Mouse (Mus musculus) ES-E14 (cell line): ENCODE data around the gene Psg19. TPM values are rescaled to one million over a fixed set of nuclear protein-coding genes. Genes with fewer than 3 reads are reported as not detected.
A peak's percentile ranks its signal among the peaks of the same experiment; 100 is the strongest.

Experiments
- DNase-seq: peaks from one replicate; pipeline ENCODE4 v3.0.0-alpha.2; 2013; ENCODE audit warnings: low read depth, low spot score
- H3K27ac ChIP-seq: 2 replicates; pipeline ENCODE4 v1.5.1; 2012; ENCODE audit warnings: low read depth, mild to moderate bottlenecking, low read length, moderate library complexity, mixed read lengths; ENCODE audit not compliant: poor library complexity, insufficient read depth, severe bottlenecking
- H3K36me3 ChIP-seq: 2 replicates; pipeline ENCODE4 v1.6.1; 2012; ENCODE audit warnings: mild to moderate bottlenecking, low read length, moderate library complexity, mixed read lengths; ENCODE audit not compliant: control insufficient read depth, poor library complexity, insufficient read depth, severe bottlenecking
- H3K4me1 ChIP-seq, 2 experiments: fragments of 150-350 bp in 1 of 2; sonication (generic) in 1 of 2; 2 replicates each; pipeline ENCODE4 v1.6.1; 2012; ENCODE audit warnings: low read length in 2 of 2, mild to moderate bottlenecking in 1 of 2, mixed read lengths in 1 of 2; ENCODE audit not compliant: control insufficient read depth in 2 of 2, insufficient read depth in 2 of 2, poor library complexity in 1 of 2
- H3K4me3 ChIP-seq, 2 experiments: fragments of 150-350 bp in 1 of 2; sonication (generic) in 1 of 2; 2 replicates each; pipeline ENCODE4 v1.5.1; 2012; ENCODE audit warnings: low read length in 2 of 2, low read depth in 1 of 2, mild to moderate bottlenecking in 1 of 2, mixed read lengths in 1 of 2; ENCODE audit not compliant: insufficient read depth in 1 of 2, poor library complexity in 1 of 2, severe bottlenecking in 1 of 2
- H3K9ac ChIP-seq: 2 replicates; pipeline ENCODE4 v1.6.1; 2012; ENCODE audit warnings: low read depth, mild to moderate bottlenecking, low read length, mixed read lengths; ENCODE audit not compliant: poor library complexity, insufficient read depth, severe bottlenecking
- H3K9me3 ChIP-seq: fragments of 150-350 bp; sonication (generic); 2 replicates; pipeline ENCODE4 v1.6.1; 2012; ENCODE audit warnings: low read depth, mild to moderate bottlenecking, low read length; ENCODE audit not compliant: control insufficient read depth, insufficient read depth
- CHD2 ChIP-seq: IDR thresholded peaks from 2 replicates; pipeline ENCODE4 v1.6.1; 2014; ENCODE audit warnings: mild to moderate bottlenecking, low read depth, low read length, inconsistent platforms
- HCFC1 ChIP-seq: IDR thresholded peaks from 2 replicates; pipeline ENCODE4 v1.6.1; 2012; ENCODE audit warnings: low read length, inconsistent platforms, borderline replicate concordance; ENCODE audit not compliant: insufficient read depth
- MAFK ChIP-seq: IDR thresholded peaks from 2 replicates; pipeline ENCODE4 v1.6.1; 2014; ENCODE audit warnings: mild to moderate bottlenecking, low read depth, low read length, inconsistent platforms; ENCODE audit not compliant: insufficient read depth
- ZC3H11A ChIP-seq: IDR thresholded peaks from 2 replicates; pipeline ENCODE4 v1.6.1; 2012; ENCODE audit warnings: low read depth, mild to moderate bottlenecking, inconsistent platforms, low read length, borderline replicate concordance
- ZNF384 ChIP-seq: IDR thresholded peaks from 2 replicates; pipeline ENCODE4 v1.6.1; 2012; ENCODE audit warnings: low read depth, low read length, inconsistent platforms
- in situ Hi-C, 2 experiments: fragments of 600-800 bp; cut with MboI; formaldehyde crosslinking; loops; one replicate each; pipeline ENCODE4 v1.15.1; 2025; ENCODE audit warnings: low sequenced_read_pairs in 2 of 2, inconsistent platforms in 1 of 2; ENCODE audit not compliant: unreplicated experiment in 2 of 2
- total RNA-seq: library from RNA; depleted of rRNA; stranded (reverse); fragments of 300-350 nt; gene quantifications from 2 replicates; pipeline ENCODE4 v1.2.3, GENCODE M21; 2012; rRNA removed

Psg19 gene
- total RNA-seq = not detected in 2 replicates

DNA sequence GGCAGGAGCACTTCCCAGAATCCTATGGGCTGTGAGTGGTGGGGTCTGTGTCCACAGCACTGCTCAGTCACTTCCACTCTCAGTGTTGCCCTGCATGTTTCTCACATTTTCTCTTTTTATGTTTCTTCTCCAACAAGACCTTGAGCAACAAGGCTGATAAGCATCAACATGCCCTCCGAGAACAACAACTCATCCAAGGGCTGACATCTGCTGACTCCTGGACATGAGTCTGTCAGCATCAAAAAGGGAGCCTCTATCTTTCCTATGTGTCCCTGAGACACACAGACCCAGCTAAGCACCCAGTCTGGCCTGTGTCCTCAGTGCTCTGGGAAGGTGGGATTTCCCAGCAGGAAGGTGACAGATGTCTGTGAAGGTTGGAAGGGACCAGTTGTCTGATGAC lies at the start of gene Psg19:
Gene Psg19 (minus strand): TSS at position 101 of the 400 bp plus-strand sequence.
- no peak for DNase-seq
- H3K9ac ChIP-seq = no peak within 1 kb of the TSS
- no peak within 1 kb of the TSS for H3K4me3 ChIP-seq
- in situ Hi-C loops = loop anchor here (5.0 to 10.0 kb wide), 2 partner anchors 71 to 74 kb away; no protein-coding TSS in a partner anchor
- no peaks in the 10 kb centered on the region for H3K36me3 ChIP-seq
- no peaks in the 10 kb centered on the region for H3K9me3 ChIP-seq
- H3K27ac ChIP-seq = no peak within 1 kb of the TSS
- no peaks in the 10 kb centered on the region for H3K4me1 ChIP-seq
- TF ChIP-seq CHD2 = no peak
- TF ChIP-seq MAFK = no peak
- no peak for TF ChIP-seq ZNF384
- TF ChIP-seq HCFC1 = no peak

DNA sequence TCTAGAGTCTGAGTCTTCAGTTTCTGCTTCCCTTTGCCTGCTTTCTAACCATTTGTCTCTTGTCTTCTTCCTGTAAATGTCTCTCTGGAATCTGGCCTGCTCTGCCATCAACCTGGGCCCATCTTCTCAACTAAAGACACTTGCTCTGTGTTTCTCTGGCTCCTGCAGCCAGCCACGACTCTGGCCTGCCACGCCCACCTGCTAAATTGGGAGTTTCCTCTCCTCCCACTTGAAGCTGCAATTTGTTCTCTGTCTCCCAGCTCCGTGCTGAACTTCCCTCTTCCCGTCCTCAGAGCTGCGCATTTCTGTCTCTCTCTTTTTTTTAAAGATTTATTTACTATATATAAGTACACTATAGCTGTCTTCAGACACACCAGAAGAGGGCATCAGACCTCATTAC lies 46.5 kb upstream of the Psg19 start:
- no peak for DNase-seq
- Histone ChIP-seq H3K9ac (no peak overlapping the region), H3K9me3 (no peaks in the 10 kb centered on the region), H3K27ac (no peak overlapping the region), H3K4me3 (no peak overlapping the region), H3K4me1 (peaks cover 1 to 9% of the 10 kb centered on the region in 2 experiments; a peak in 3 of 4 replicates), H3K36me3 (no peaks in the 10 kb centered on the region)
- TF ChIP-seq MAFK (no peak), HCFC1 (no peak), ZC3H11A (no peak), CHD2 (no peak), ZNF384 (no peak)
- in situ Hi-C loops = no loop called here

DNA sequence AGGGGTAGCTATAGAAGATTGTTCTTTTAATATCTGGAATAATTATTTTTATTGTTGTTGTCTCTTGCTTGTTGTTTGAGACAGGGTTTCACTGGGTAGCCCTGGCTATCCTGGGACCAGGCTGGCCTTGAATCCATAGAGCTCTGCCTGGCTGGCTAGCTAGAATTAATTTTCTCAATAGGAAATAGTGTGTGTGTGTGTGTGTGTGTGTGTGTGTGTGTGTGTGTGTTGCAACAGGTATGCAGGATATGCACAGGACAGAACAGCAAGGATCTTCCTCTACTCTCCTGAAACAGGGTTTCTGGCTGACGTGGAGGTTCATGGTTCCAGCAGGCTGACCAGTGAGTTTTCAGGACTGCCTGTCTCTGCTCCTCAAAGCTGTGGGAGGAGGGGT lies 42.9 kb upstream of the Psg19 start:
- in situ Hi-C loops = no loop called here
- H3K9ac ChIP-seq = peak overlapping the region; percentile 33; the same call in 1 of the 2 replicates

DNA sequence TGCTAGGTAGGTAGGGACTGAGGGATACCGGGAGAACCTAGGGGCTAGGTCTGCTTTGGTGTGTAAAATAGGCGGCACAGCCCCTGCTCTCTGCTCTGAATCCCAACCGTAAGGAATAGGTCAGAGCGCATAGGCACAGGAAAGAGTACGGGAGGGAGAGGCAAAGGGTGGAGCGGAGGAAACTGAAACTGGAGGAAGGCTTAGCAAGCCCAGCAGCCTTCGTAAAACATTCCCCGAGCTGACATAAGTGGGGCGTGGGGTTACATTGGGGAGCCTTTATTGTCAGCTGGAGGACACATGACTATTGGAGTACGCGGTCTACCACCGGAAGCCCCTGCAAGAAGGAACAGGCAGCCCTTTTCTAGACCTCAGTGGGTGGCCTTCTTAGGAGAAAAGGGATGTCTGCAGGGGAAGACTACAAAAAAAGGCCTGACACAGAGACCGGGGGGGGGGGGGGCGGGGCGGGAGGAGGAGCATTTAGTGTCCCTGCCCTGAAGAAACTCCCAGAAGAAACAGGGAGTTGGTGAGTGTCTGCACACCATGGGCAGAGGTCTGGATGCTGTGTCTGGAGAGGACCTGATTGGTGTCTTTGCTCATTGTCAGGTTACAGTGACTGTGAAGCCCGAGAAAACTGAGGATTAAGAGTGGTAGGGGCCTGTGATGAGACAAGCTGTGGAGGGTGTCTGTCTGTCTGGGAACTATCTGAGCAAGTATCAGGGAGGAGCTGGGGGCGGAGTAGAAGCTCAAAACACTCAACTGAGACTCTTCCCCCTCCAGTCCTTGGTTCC lies 42.3 kb upstream of the Psg19 start:
- Histone ChIP-seq H3K9me3 (no peaks in the 10 kb centered on the region), H3K4me3 (peak overlapping the region; percentile 5 to 53), H3K36me3 (no peaks in the 10 kb centered on the region), H3K9ac (peak overlapping the region; percentile 33; the same call in 1 of the 2 replicates), H3K27ac (peak overlapping the region; percentile 71), H3K4me1 (peaks cover 1 to 10% of the 10 kb centered on the region in 2 experiments; a peak in 3 of 4 replicates)
- in situ Hi-C loops = no loop called here
- no peak for TF ChIP-seq MAFK
- TF ChIP-seq CHD2 = no peak
- no peak for TF ChIP-seq HCFC1
- no peak for TF ChIP-seq ZNF384
- no peak for TF ChIP-seq ZC3H11A
- DNase-seq = peak; percentile 54

More for the DNA sequence above, 42.9 kb upstream of the Psg19 start:
- no peaks in the 10 kb centered on the region for H3K9me3 ChIP-seq
- no peak for DNase-seq
- H3K4me3 ChIP-seq = peak overlapping the region; percentile 1 to 53; a peak in 3 of 4 replicates
- H3K36me3 ChIP-seq = no peaks in the 10 kb centered on the region
- peaks cover 1 to 10% of the 10 kb centered on the region in 2 experiments; a peak in 3 of 4 replicates for H3K4me1 ChIP-seq
- TF ChIP-seq ZNF384 (no peak), ZC3H11A (no peak), MAFK (no peak), HCFC1 (no peak), CHD2 (no peak)
- H3K27ac ChIP-seq = no peak overlapping the region; the same call in 1 of the 2 replicates
